Mouse (Mus musculus) cerebellum, adult (tissue): Measurements from ENCODE around the gene Tmem132d.
"Not testable (repeated sequence)": the region's sequence is repeated elsewhere in the genome, so short reads cannot be mapped to it uniquely, and the experiment has no call there.

Source experiments
- ATAC-seq: cut with Nextera tagmentation; 2 replicates; pipeline ENCODE4 v1.9.2; 2017; ENCODE audit warnings: mild to moderate bottlenecking, moderate library complexity, mixed read lengths; ENCODE audit not compliant: insufficient number of reproducible peaks, low FRiP score, low TSS enrichment

Gene Tmem132d

DNA sequence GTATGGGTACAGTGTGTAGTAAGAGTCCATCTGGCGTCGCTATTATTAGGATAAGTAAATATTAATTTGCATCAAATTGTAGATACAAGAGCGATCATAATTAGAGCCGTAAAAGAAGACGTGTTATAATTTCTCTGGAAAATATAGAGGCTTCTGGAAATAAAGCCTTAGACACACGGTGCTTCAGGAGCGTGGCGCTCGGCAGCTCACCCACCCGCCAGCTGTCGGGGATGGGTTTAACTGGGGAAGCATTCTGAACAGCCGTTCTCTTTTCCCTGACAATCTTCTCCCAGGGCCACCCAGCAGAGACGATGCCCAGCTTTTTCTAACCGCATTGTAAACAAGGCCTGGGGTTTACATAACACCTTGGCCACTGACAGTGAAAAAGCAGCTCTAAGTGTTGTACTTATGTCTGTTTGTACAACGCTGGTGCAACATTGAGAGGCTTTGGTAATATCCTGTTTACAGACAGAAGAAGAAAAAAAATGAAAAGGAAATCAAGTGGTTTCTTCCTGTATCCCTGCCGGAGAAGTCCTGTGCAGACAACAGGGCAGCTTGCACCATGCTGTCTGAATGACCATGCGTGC, 476.3 kb downstream of the Tmem132d start:
- no peak for ATAC-seq

GRCm38 (mm10) chr5:127954231-127954790, 478.6 kb downstream of the Tmem132d start:
- ATAC-seq, result no peak

- no peak for ATAC-seq
These were observed 480.1 kb downstream of the Tmem132d start for GRCm38 (mm10) chr5:127952800-127953199.

DNA sequence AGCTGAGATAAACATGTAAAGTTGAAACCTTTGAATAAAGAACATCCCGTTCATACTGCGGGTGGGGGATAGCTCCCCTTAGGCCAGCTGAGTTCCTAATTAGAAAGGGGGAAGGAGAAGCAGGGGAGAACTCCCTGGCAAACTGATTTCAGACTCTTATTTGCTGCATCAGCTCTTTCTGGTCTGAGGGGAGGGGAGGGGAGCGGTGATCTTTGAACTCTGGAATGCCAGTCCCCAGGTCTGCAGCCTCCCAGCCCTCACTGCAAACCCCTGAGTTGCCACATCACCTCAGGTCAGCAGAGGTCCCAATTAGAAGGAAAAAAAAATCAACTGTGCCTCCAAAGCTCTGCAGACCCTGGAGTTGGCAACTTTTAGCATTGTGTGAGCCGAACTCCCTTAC, 482.3 kb downstream of the Tmem132d start:
- ATAC-seq, result no peak

DNA sequence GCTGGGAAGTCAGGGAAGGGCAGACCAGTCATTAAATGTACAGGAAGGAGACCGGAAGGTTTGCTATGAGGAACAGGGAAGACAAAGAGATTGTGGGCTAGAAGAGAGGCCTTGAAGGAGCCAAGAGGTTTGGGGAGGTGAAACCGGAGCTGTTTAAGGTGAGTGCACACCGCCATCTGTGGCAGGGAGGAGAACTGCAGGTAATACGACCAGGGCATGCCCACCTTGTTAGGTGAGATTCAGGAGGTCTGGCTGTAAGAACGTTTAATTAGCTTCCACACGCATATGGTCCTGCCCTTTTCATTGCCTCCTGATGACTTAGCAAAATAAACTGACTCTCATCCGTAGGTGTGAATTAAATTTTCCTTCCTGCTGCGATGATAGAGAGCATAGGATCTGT, 485.6 kb downstream of the Tmem132d start:
- ATAC-seq, result no peak

DNA sequence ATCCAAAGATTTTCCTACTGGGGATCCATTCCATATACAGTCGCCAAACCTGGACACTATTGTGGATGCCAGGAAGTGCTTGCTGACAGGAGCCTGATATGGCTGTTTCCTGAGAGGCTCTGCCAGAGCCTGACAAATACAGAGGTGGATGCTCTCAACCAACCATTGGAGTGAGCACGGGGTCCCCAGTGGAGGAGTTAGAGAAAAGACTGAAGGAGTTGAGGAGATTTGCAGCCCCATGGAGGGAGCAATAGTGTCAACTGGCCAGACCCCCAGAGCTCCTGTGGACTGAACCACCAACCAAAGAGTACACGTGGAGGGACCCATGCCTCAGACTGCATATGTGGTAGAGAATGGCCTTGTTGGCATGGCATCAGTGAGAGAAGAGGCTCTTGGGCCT, 490.7 kb downstream of the Tmem132d start:
- ATAC-seq, result not testable (repeated sequence)

GRCm38 (mm10) chr5:127937914-127938313, 495.0 kb downstream of the Tmem132d start:
- no peak for ATAC-seq

DNA sequence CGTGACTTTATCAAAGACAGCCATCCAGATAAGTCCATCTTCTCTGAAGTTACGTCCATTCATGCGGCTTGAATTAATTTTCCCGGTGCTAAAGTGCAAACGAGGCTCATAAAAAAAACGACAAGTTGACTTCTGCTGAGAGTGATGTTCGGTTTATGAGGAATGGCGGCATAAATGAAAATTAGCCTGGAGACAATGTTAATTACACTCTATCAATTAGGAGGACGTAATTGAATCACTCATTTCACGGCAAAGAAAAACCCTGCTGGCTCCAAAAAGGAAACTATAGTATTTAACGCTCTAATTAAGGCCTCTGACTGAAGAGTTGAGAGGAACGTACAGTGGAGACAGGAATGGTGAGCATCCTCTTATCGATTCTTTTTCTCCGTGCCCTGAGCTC, 503.2 kb downstream of the Tmem132d start:
- ATAC-seq, result no peak

DNA sequence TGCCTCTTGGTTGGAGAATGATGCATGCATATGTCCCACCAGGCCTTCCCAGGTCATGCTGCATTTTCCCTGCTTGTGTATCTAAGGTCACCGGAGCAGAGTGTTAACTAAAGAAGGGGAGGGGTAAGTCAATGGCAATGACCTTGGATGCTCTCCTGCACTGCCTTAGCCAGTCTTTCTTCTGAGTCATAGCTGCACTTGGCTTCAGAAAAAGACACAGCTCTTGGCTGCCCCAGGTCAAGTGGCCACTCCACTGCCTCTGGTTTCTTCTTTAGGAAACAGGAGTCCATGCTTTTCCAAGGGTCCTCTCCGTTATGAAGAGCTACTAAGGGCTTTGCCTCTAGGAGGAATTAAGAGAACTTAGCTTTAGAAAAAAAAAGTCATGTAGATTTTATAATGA, 506.2 kb downstream of the Tmem132d start:
- ATAC-seq, result no peak

DNA sequence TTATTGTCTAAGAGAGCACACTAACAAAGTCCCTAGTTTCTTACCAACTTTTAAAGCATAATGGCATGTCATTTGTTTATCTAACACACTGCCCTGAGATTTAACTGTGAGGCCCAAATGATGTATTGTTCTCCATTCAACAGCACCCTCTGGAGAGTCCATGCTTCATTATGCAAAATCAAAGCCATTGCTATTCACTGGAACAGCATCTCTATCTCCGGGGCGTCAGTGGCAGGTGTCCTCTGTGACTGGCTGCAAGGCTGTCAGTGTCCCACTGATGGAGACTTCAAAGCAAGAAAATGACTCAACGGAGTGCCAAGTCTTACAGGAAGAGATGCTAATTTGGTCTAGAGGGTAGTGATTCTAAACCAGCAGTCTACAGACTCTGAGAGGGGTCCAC, 508.8 kb downstream of the Tmem132d start:
- no peak for ATAC-seq

DNA sequence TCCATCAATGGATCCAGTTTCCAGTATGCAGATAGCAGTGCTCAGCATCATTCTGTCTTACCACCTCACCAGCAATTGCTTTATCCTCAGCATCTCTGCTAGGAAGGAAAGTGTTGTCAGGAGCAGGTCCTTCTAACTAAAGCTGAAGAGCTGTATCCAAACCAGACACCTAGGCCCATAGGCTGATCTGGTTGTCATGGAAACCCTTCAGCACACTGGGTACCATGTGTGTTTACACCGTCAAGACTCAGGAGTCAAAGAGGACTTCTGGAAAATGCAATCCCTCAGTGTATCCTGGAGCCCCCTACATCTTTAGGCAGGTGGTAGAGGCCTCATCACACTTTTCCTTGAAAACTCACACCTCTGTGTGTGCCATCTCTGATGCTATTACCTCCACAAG, 513.7 kb downstream of the Tmem132d start:
- no peak for ATAC-seq

- no peak for ATAC-seq
These were observed 514.5 kb downstream of the Tmem132d start for GRCm38 (mm10) chr5:127918376-127918775.

GRCm38 (mm10) chr5:127914157-127914556, 518.7 kb downstream of the Tmem132d start:
- ATAC-seq, result no peak

- ATAC-seq, result no peak
These were observed 521.3 kb downstream of the Tmem132d start for GRCm38 (mm10) chr5:127911603-127912002.

DNA sequence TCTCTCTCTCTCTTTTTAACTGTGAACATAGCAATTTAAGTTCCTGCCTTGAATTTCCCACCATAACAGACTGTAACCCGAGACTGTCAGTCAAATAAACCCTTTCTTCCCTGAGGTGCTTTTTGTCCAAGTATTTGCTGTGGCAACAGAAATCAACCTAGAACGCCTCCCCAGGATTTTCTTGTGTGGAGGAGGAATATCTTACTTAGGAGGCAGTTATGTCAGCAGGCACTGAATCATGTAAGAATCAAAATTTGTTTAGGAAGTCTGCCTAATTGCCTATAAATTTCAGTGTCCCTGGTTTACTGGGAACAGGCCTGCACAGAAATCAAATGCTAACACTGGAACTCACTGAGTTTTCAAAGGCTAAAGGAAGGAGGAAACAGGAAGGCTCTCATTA, 522.5 kb downstream of the Tmem132d start:
- no peak for ATAC-seq

DNA sequence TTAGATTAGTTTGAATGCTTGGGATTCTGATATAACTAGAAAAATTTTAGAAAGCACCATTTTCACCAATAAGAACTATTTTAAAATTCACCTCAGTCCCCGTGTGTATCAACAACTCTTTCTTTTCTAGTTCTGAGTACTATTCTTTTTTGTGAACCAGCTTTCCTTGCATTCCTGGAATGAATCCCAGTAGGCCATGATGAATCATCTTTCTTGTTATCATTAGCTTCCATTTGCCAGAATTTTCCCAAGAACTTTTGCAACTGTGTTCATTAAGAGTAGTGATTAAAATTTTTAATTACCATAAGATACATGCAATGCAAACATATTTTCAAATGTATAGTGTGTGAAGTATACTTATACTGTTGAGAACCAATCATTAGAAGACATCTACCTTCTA, 537.7 kb downstream of the Tmem132d start:
- ATAC-seq, result no peak

DNA sequence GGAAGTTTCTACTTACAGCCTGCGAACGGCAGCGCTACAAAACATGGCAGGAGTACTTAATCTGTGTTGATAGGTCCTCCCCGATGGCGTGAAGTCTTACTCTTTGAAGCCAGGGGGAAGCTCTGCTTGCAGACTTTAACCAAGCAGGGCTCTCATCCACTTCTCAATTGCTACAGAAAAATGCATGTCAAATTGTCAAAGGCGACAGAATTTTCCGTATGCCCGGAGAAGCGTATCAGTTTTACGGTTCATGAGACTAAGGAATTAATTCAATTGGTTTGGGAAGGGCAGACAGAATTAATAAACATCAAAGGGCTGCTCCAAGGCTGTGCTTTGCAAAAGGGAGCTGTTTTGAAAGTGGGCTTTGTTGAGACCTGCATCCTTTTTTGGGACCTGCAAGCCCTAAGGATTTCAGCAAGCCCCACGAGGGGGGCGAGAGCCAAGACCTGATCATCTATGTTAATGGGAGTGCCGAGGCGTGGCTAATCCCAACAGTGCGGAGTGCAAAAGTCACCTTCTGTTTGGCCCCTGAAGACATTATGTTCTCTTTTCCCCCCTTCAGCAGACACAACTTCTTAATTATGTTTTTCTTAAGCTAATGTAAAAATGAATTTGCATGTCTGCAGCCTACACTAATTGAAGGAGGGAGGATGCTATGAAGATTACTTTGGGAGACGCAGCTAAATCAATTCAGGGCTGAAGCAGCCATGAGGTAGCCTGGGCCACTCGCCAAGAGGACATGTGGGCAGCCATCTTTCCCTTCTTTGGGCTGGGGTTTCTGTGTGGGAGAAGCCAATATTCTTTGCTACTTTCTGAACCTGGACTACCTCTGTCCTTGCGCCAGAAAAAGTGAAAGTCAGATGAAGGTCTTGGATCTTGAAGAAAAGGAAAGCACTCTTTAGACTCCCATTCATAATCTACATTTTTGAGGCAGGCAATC, 547.0 kb downstream of the Tmem132d start:
- no peak for ATAC-seq

DNA sequence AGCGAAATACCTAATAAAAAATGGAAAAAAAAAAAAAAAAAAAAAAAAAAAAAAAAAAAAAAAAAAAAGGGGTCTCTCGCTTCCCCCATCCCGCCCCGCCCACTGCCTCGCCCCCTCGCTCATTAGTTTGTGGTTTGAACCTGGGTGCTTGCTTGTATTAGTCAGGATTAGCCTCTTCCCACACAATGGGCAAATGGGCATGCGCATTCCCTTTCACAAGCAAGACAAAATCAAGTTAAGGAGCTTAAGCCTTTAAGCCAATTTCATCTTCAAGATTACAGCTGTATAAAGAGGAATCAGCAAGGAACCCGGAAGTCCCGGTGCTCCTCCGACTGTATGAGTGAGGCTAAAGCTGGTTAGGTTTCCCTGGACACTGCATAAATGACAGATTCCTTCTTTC, 549.9 kb downstream of the Tmem132d start:
- ATAC-seq, result no peak

GRCm38 (mm10) chr5:127874461-127874860, 558.4 kb downstream of the Tmem132d start:
- ATAC-seq, result no peak

- ATAC-seq, result no peak
These were observed 567.7 kb downstream of the Tmem132d start for GRCm38 (mm10) chr5:127865157-127865556.

- no peak for ATAC-seq
These were observed 573.2 kb downstream of the Tmem132d start for GRCm38 (mm10) chr5:127859719-127860118.

DNA sequence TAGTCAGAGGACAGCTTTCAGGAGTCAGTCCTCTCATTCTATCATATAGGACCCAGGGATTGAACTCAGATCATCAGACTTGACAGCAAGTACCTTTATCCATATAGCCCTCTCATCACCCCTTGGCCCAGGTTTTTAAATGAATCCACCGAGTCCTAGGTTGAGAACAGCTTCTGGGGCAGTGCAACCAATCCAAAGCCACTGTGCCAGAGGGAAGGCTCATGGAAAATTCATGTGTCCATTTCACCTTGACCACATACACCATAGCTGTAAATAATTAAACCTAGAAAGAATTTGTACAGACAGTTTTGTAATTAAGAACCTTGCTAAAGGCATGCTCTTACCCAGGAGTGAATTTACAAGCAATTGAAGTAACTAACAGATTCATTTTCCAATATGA, 580.6 kb downstream of the Tmem132d start:
- ATAC-seq, result no peak
